12 mouse cellular contexts compared by ENCODE assay signal in genomic region chr7:132731558-132731957, GRCm38 (mm10).
A peak's percentile ranks its signal among the peaks of the same experiment; 100 is the strongest.
DNase-seq lines count a peak whose midpoint lies in the region; ATAC-seq and TF ChIP-seq lines count a peak whose summit lies in the region.
"Had no signal": no experiment of that assay in that cellular context is flagged by ENCODE, and none has a peak within 500 bp of the region (broad histone marks: within the 10 kb centered on the region; RNA-seq: fewer than 3 reads in every experiment).

No protein-coding gene starts in this region.

- ATAC-seq in liver, embryonic 12.5 days, result no peak
- peak; percentile 74 for ATAC-seq in forebrain, embryonic 16.5 days
- no peak for ATAC-seq in midbrain, embryonic 14.5 days (ENCODE audit: low FRiP score, low TSS enrichment)
- ATAC-seq: CD4-positive, CD25-positive, alpha-beta regulatory T cell, adult 4 months had no signal

- H3K27me3 ChIP-seq in liver, embryonic 12.5 days (replicated peaks), result no peaks in the 10 kb centered on the region
- no peaks in the 10 kb centered on the region for H3K27me3 ChIP-seq in forebrain, embryonic 16.5 days (replicated peaks; ENCODE audit: control insufficient read depth, insufficient read depth, low read length)
- no peaks in the 10 kb centered on the region for H3K27me3 ChIP-seq in midbrain, embryonic 14.5 days (ENCODE audit: control insufficient read depth, insufficient read depth, low read length)
- H3K27me3 ChIP-seq: limb, embryonic 15.5 days had no signal

- TF ChIP-seq CTCF in cortical plate, adult 2 months (IDR thresholded peaks at IDR 0.05; ENCODE audit: extremely low read depth, insufficient read depth, low read length), result no peak

- TF ChIP-seq POLR2A in cortical plate, adult 2 months (IDR thresholded peaks at IDR 0.05; ENCODE audit: extremely low read depth, insufficient read depth, low read length), result no peak

- H3K4me2 ChIP-seq in liver, embryonic 12.5 days, result no peak overlapping the region
- H3K4me2 ChIP-seq in forebrain, embryonic 16.5 days (ENCODE audit: low read length), result no peak overlapping the region
- no peak overlapping the region for H3K4me2 ChIP-seq in midbrain, embryonic 14.5 days (ENCODE audit: low read length)
- H3K4me2 ChIP-seq: limb, embryonic 15.5 days had no signal

- H3K36me3 ChIP-seq in liver, embryonic 12.5 days, result peaks cover 87% of the 10 kb centered on the region
- H3K36me3 ChIP-seq in forebrain, embryonic 16.5 days (ENCODE audit: control insufficient read depth, insufficient read depth), result no peaks in the 10 kb centered on the region
- H3K36me3 ChIP-seq in midbrain, embryonic 14.5 days (ENCODE audit: control insufficient read depth, insufficient read depth, low read length), result peaks cover 3% of the 10 kb centered on the region; the same call in 1 of the 2 replicates

- 0 out of 2 replicates have a peak overlapping the region, but pooled peaks have one; percentile 26 for H3K27ac ChIP-seq in liver, embryonic 12.5 days
- H3K27ac ChIP-seq in cortical plate, adult 2 months (ENCODE audit: insufficient read depth, low read length), result 0 out of 2 replicates have a peak overlapping the region, but pooled peaks have one; percentile 30
- peak overlapping the region; percentile 29 for H3K27ac ChIP-seq in forebrain, embryonic 16.5 days (ENCODE audit: low read length)
- H3K27ac ChIP-seq in midbrain, embryonic 14.5 days (replicated peaks; ENCODE audit: low read depth, low read length), result peak overlapping the region; percentile 9; the same call in 1 of the 2 replicates
- H3K27ac ChIP-seq: limb, embryonic 15.5 days had no signal

- H3K9me3 ChIP-seq in liver, embryonic 12.5 days (replicated peaks), result no peaks in the 10 kb centered on the region
- H3K9me3 ChIP-seq in forebrain, embryonic 16.5 days (ENCODE audit: control insufficient read depth, low read length), result no peaks in the 10 kb centered on the region
- H3K9me3 ChIP-seq in midbrain, embryonic 14.5 days (ENCODE audit: control insufficient read depth, low read length), result no peaks in the 10 kb centered on the region
- H3K9me3 ChIP-seq: limb, embryonic 15.5 days had no signal

- H3K9ac ChIP-seq in liver, embryonic 12.5 days, result no peak overlapping the region
- no peak overlapping the region for H3K9ac ChIP-seq in forebrain, embryonic 16.5 days (replicated peaks; ENCODE audit: low read depth, low read length)
- no peak overlapping the region for H3K9ac ChIP-seq in midbrain, embryonic 14.5 days (replicated peaks; ENCODE audit: low read length)
- H3K9ac ChIP-seq: limb, embryonic 15.5 days had no signal

- DNase-seq in liver, result no peak
- no peak for DNase-seq in midbrain, embryonic 14.5 days
- no peak for DNase-seq in cerebellum, adult 11 months
- DNase-seq in urinary bladder, postnatal 25 days (ENCODE audit: low spot score), result no peak
- DNase-seq: adrenal gland, postnatal 25 days; cerebellum, adult 9-11 months; heart, adult 11 months had no signal

- peaks cover 76% of the 10 kb centered on the region for H3K4me1 ChIP-seq in liver, embryonic 12.5 days
- peaks cover 13% of the 10 kb centered on the region for H3K4me1 ChIP-seq in cortical plate, adult 2 months (ENCODE audit: control insufficient read depth, insufficient read depth, low read length)
- H3K4me1 ChIP-seq in forebrain, embryonic 16.5 days (replicated peaks; ENCODE audit: control insufficient read depth, insufficient read depth, low read length), result peaks cover 51% of the 10 kb centered on the region
- peaks cover 14% of the 10 kb centered on the region; the same call in 1 of the 2 replicates for H3K4me1 ChIP-seq in midbrain, embryonic 14.5 days (ENCODE audit: control insufficient read depth, insufficient read depth, low read length)

- WGBS in liver, embryonic 12.5 days (ENCODE audit: insufficient replicate concordance), result 86% methylated on average over 6 of the region's 6 CpGs
- 9% methylated on average over 6 of the region's 6 CpGs for WGBS in forebrain, embryonic 16.5 days
- 32% methylated on average over 6 of the region's 6 CpGs for WGBS in midbrain, embryonic 14.5 days

- no peak overlapping the region for H3K4me3 ChIP-seq in liver, embryonic 12.5 days
- H3K4me3 ChIP-seq in cortical plate, adult 2 months (ENCODE audit: insufficient read depth, low read length), result no peak overlapping the region
- H3K4me3 ChIP-seq in forebrain, embryonic 16.5 days (replicated peaks; ENCODE audit: low read length), result no peak overlapping the region
- no peak overlapping the region for H3K4me3 ChIP-seq in midbrain, embryonic 14.5 days (replicated peaks; ENCODE audit: low read depth, low read length)
- H3K4me3 ChIP-seq: limb, embryonic 15.5 days had no signal
